Mouse (Mus musculus) ES-Bruce4 (cell line): ENCODE results near the gene Tpo. TPM values are rescaled to one million over a fixed set of nuclear protein-coding genes. Genes with fewer than 3 reads are reported as not detected.

ENCODE experiments used
- H3K27ac ChIP-seq: 2 replicates; pipeline ENCODE4 v1.5.1; 2012; ENCODE audit warnings: low read length, inconsistent platforms; ENCODE audit not compliant: insufficient read depth
- H3K27me3 ChIP-seq: 2 replicates; pipeline ENCODE4 v1.6.1; 2012; ENCODE audit warnings: mild to moderate bottlenecking, low read length, inconsistent platforms; ENCODE audit not compliant: control insufficient read depth, poor library complexity, insufficient read depth, severe bottlenecking
- H3K36me3 ChIP-seq: 2 replicates; pipeline ENCODE4 v1.6.1; 2012; ENCODE audit warnings: inconsistent platforms, mild to moderate bottlenecking, low read length, moderate library complexity; ENCODE audit not compliant: control insufficient read depth, poor library complexity, insufficient read depth, severe bottlenecking
- H3K4me1 ChIP-seq: one replicate; pipeline ENCODE4 v1.8.1; 2011; ENCODE audit warnings: low read length; ENCODE audit not compliant: control insufficient read depth, insufficient read depth
- H3K4me3 ChIP-seq: 2 replicates; pipeline ENCODE4 v1.5.1; 2011; ENCODE audit warnings: low read depth, mild to moderate bottlenecking, low read length
- H3K9ac ChIP-seq: 2 replicates; pipeline ENCODE4 v1.6.1; 2012; ENCODE audit warnings: low read depth, mild to moderate bottlenecking, inconsistent platforms; ENCODE audit not compliant: poor library complexity, severe bottlenecking
- H3K9me3 ChIP-seq: replicated peaks from 2 replicates; pipeline ENCODE4 v1.6.1; 2012; ENCODE audit warnings: mild to moderate bottlenecking, low read length, inconsistent platforms; ENCODE audit not compliant: control insufficient read depth, poor library complexity, insufficient read depth, severe bottlenecking
- CTCF ChIP-seq: IDR thresholded peaks from one replicate; pipeline ENCODE4 v1.8.1; 2011; ENCODE audit warnings: low read depth, low read length
- EP300 ChIP-seq: IDR thresholded peaks from 2 replicates; pipeline ENCODE4 v1.6.1; 2011; ENCODE audit warnings: low read depth, low read length; ENCODE audit not compliant: insufficient read depth
- POLR2A ChIP-seq: IDR thresholded peaks from one replicate; pipeline ENCODE4 v1.8.1; 2011; ENCODE audit warnings: low read length; ENCODE audit not compliant: insufficient read depth
- polyA plus RNA-seq: library from polyadenylated mRNA; stranded (reverse); fragments of >200 nt; gene quantifications from 2 replicates; pipeline ENCODE4 v1.2.4, GENCODE M21; 2011; ENCODE audit warnings: low read depth; ENCODE audit not compliant: missing spikeins, insufficient read depth, insufficient read length

Gene Tpo
- polyA plus RNA-seq, 1 experiment: not detected

- no peaks in the 10 kb centered on the region for H3K36me3 ChIP-seq
- no peak overlapping the region for H3K4me3 ChIP-seq
- H3K4me1 ChIP-seq: no peaks in the 10 kb centered on the region
- TF ChIP-seq CTCF (no peak), EP300 (no peak), POLR2A (no peak)
- no peak overlapping the region for H3K27ac ChIP-seq
- no peaks in the 10 kb centered on the region for H3K27me3 ChIP-seq
- no peak overlapping the region for H3K9ac ChIP-seq
- H3K9me3 ChIP-seq: no peaks in the 10 kb centered on the region
Measured at GRCm38 (mm10) chr12:30020447-30020846, 112.0 kb downstream of the Tpo start.

DNA sequence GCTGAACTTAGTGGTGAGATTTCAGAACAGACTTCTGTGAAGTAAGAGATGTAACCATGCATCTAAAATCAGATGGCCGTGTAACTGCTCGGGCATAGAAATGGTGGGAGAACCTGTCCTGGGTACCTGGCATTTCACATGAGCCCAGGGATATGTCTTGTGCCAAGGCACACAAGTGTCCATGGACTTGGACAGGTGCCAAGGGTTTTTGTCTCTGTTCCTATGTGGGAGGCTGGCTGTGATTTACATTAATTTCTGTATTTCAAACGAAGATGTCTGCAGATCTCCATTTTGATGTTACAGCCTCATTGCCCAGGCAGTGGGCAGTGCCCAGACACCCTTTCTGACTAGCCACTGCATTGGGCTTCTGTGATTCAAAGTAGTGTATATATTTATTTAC, 115.3 kb downstream of the Tpo start:
- TF ChIP-seq POLR2A: no peak
- TF ChIP-seq CTCF: no peak
- no peak for TF ChIP-seq EP300
- Histone ChIP-seq H3K4me3 (no peak overlapping the region), H3K36me3 (no peaks in the 10 kb centered on the region), H3K27me3 (no peaks in the 10 kb centered on the region), H3K9me3 (no peaks in the 10 kb centered on the region), H3K27ac (no peak overlapping the region), H3K9ac (no peak overlapping the region), H3K4me1 (no peaks in the 10 kb centered on the region)

GRCm38 (mm10) chr12:30015501-30015900, 116.9 kb downstream of the Tpo start:
- H3K27ac ChIP-seq: no peak overlapping the region
- no peak overlapping the region for H3K4me3 ChIP-seq
- no peak overlapping the region for H3K9ac ChIP-seq
- no peaks in the 10 kb centered on the region for H3K4me1 ChIP-seq
- H3K36me3 ChIP-seq: no peaks in the 10 kb centered on the region
- H3K27me3 ChIP-seq: no peaks in the 10 kb centered on the region
- TF ChIP-seq CTCF (no peak), POLR2A (no peak), EP300 (no peak)
- H3K9me3 ChIP-seq: no peaks in the 10 kb centered on the region

DNA sequence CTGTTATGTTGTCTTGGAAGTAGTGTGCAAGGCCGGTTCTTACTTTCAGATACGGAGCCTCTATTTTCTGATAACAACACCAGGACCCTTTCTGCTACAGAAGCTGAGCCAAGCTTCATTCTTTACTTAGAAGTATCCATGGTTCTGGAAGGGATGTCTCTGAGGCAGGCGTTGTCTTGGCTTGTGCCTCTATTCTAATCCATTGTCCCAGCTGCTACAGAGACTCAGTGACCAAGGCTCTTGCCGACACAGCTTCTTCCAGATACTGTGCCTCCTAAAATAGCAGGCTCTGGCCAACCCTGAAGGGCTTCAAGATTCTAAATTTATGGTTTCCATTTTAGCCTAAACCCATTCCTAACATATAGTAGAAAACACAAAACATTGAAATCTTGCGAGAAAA, 123.7 kb downstream of the Tpo start:
- H3K27me3 ChIP-seq: no peaks in the 10 kb centered on the region
- no peaks in the 10 kb centered on the region for H3K4me1 ChIP-seq
- no peak overlapping the region for H3K27ac ChIP-seq
- H3K4me3 ChIP-seq: no peak overlapping the region
- H3K9me3 ChIP-seq: no peaks in the 10 kb centered on the region
- no peaks in the 10 kb centered on the region for H3K36me3 ChIP-seq
- no peak overlapping the region for H3K9ac ChIP-seq
- no peak for TF ChIP-seq EP300

- Histone ChIP-seq H3K4me1 (no peaks in the 10 kb centered on the region), H3K9ac (no peak overlapping the region), H3K27ac (no peak overlapping the region), H3K4me3 (no peak overlapping the region), H3K36me3 (no peaks in the 10 kb centered on the region), H3K9me3 (no peaks in the 10 kb centered on the region), H3K27me3 (no peaks in the 10 kb centered on the region)
- no peak for TF ChIP-seq EP300
- no peak for TF ChIP-seq POLR2A
- no peak for TF ChIP-seq CTCF
Measured at GRCm38 (mm10) chr12:30006586-30006985, 125.8 kb downstream of the Tpo start.

Other genes with a start within 250 kb of the Tpo start
- 44.4 TPM in 2 replicates for gene Pxdn, start 195.0 kb downstream of the Tpo start, polyA plus RNA-seq
- gene Sntg2, start 240.8 kb upstream of the Tpo start, polyA plus RNA-seq: 1.2 TPM in 1 of 2 replicates, not detected in the other